Mouse (Mus musculus) frontal cortex, adult (tissue): Measurements from ENCODE around the gene Ccdc9.
A peak's percentile ranks its signal among the peaks of the same experiment; 100 is the strongest.
"Not testable (repeated sequence)": the region's sequence is repeated elsewhere in the genome, so short reads cannot be mapped to it uniquely, and the experiment has no call there.

Source experiments
- ATAC-seq: cut with Nextera tagmentation; 2 replicates; pipeline ENCODE4 v1.9.2; 2017; ENCODE audit warnings: mild to moderate bottlenecking, moderate library complexity, mixed read lengths; ENCODE audit not compliant: low TSS enrichment

Gene Ccdc9

DNA sequence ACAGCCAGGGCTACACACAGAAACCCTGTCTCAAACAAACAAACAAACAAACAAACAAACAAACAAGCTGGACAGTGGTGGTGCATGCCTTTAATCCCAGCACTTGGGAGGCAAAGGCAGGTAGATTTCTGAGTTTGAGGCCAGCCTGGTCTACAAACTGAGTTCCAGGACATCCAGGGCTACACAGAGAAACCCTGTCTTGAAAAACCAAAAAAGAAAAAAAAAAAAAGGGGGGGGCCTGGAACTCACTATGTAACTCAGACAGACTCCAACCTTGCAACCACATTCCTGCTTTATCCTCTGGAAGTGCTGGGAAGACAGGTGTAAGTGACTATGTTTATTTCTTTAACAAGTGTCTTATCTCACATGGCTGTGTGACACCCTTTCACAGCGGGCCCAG lies 21.5 kb upstream of the Ccdc9 start, which contains the start of gene Bbc3:
TSS of gene Bbc3 (plus strand) at position 301 of the 400 bp plus-strand sequence.
- not testable (repeated sequence) for ATAC-seq

GRCm38 (mm10) chr7:16307141-16307540 lies 20.5 kb upstream of the Ccdc9 start:
- ATAC-seq, result not testable (repeated sequence)

- ATAC-seq, result peak; percentile 85
These were observed 12.9 kb upstream of the Ccdc9 start for GRCm38 (mm10) chr7:16299419-16300035.

DNA sequence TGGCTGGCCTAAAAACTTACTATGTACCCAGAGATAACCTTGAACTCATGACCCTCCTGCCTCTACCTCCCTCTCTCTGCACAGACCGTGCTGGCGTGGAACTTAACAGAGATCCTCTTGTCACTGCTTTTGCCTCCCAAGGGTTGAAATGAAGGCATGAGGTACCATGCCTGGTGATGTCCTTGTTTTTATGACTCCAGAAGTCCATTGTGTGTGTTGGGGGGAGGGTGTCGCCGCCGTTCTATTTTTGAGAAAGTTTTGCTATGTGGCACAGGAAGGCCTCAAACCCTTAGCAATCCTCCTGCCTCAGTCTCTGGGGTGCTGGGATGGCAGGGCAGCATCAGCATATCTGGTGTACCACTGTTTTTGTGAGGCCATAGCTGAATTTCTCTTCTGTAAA lies 12.3 kb upstream of the Ccdc9 start:
- ATAC-seq, result no peak

DNA sequence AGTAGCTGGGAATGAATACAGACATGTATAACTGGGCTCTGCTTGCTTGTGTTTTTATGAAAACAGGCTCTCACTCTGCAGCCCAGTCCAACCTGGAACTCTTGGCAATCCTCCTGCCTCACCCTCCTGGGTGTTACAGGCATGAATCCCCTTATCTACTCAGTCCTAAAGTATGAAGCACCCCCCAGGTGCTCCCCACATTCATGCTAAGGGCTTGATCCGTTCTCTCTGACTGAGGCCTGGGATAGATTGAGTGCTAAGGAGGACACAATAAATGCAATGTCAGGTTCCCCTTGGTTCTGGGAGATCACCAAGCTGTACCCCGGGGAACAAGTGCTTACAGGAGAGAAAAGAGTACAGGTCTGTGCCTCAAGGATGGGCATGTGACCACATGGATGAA lies 11.0 kb upstream of the Ccdc9 start:
- ATAC-seq, result no peak

GRCm38 (mm10) chr7:16296766-16297390 lies 10.3 kb upstream of the Ccdc9 start:
- ATAC-seq, result peak; percentile 8

DNA sequence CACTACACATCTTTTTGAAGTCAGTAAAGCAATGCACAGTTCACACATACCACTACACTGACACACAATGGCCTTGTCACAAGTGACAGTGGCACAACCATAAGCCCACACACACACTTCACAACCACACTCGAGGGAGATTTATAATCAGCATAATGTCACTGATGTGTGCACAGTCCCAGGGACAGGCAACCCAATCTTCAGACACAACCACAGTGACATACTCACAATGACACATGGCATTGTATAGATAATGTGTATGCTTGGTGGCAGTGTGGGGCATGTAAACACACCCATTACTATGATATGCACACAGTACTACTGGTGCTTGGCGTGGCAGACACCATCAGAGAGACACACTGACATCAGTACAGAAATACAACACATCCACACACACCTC lies 9.6 kb upstream of the Ccdc9 start:
- no peak for ATAC-seq

GRCm38 (mm10) chr7:16295321-16295900 lies 8.8 kb upstream of the Ccdc9 start:
- ATAC-seq, result peak; percentile 75

- peak; percentile 58 for ATAC-seq
These were observed 8.2 kb upstream of the Ccdc9 start for GRCm38 (mm10) chr7:16294837-16295236.

GRCm38 (mm10) chr7:16294346-16294745 lies 7.8 kb upstream of the Ccdc9 start:
- ATAC-seq, result no peak

- no peak for ATAC-seq
These were observed 1.2 kb upstream of the Ccdc9 start for GRCm38 (mm10) chr7:16287791-16288190.

- no peak for ATAC-seq
These were observed 421 bp upstream of the Ccdc9 start for GRCm38 (mm10) chr7:16287016-16287415.

- peak; percentile 32 for ATAC-seq
These were observed 1.1 kb downstream of the Ccdc9 start for GRCm38 (mm10) chr7:16285450-16286025.

GRCm38 (mm10) chr7:16284904-16285303 lies 1.7 kb downstream of the Ccdc9 start:
- ATAC-seq, result no peak

DNA sequence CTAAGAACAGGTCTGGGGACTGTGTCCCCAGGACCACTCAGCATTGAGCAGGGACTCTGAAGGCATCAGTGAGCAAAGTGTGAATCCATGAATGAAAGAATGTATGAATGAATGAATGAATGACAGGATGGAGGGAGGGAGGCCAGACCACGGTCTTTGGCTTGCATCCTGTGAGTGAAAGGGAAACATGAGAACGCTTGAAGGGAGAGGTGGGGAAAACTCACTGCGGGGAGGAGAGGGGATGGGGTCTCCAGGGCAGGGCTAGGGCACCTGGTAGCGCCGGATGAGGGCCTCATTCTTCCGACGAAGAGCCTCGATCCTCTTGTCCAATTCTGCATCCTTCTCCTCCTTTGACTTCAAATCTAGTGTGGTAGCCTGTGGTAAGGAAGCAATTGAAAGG lies 2.6 kb downstream of the Ccdc9 start:
- no peak for ATAC-seq

DNA sequence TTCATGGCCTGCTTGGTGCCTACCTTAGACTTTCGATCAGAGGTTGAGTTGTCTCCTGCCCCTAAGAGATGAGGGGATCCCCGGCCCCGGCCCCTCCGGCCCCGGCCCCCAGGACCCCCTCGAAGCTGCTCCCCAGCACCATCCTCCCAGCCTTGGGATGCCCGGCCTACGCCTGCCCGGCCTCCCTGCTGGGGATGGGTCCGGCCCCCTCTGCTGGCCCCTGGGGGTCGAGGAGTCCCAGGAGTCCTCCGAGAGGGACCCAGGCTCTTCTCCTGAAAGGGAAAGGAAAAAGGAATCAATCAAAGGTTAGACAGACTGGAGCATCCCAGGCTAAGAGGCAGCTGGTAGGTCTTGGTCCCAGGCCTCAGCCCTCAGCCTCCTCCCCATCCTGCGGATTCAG lies 4.3 kb downstream of the Ccdc9 start:
- ATAC-seq, result no peak

GRCm38 (mm10) chr7:16280721-16281120 lies 5.9 kb downstream of the Ccdc9 start:
- no peak for ATAC-seq

GRCm38 (mm10) chr7:16274922-16275890 lies 11.4 kb downstream of the Ccdc9 start:
- no peak for ATAC-seq

GRCm38 (mm10) chr7:16273766-16274140 lies 12.8 kb downstream of the Ccdc9 start:
- ATAC-seq, result peak; percentile 56

- ATAC-seq, result peak; percentile 45
These were observed 13.4 kb downstream of the Ccdc9 start, which contains the start of gene Inafm1 for GRCm38 (mm10) chr7:16273081-16273765. Gene Inafm1, minus strand, starts transcription at chr7:16273617.

GRCm38 (mm10) chr7:16272681-16273080 lies 13.9 kb downstream of the Ccdc9 start:
- ATAC-seq, result peak; percentile 69
